Mouse (Mus musculus) forebrain, embryonic 14.5 days (tissue): ENCODE data around the gene Ulk4. TPM values are rescaled to one million over a fixed set of nuclear protein-coding genes. Genes with fewer than 3 reads are reported as not detected.
A peak's percentile ranks its signal among the peaks of the same experiment; 100 is the strongest.

Experiments
- ATAC-seq: fragments of 200-750 bp; cut with Nextera tagmentation; 2 replicates; pipeline ENCODE4 v1.8.0; 2017; ENCODE audit warnings: mild to moderate bottlenecking, moderate library complexity
- DNase-seq: peaks from one replicate; pipeline ENCODE4 v3.0.0-alpha.2; 2015; ENCODE audit warnings: low spot score
- H3K27ac ChIP-seq: fragments of 300-500 bp; sonication (generic); 2 replicates; pipeline ENCODE4 v1.5.1; 2014; ENCODE audit warnings: low read depth, mild to moderate bottlenecking, control low read depth, low read length, moderate library complexity
- H3K27me3 ChIP-seq: fragments of 300-500 bp; sonication (generic); replicated peaks from 2 replicates; pipeline ENCODE4 v1.6.1; 2014; ENCODE audit warnings: low read length, control low read depth, mixed read lengths; ENCODE audit not compliant: control insufficient read depth, insufficient read depth
- H3K36me3 ChIP-seq: fragments of 300-500 bp; sonication (generic); 2 replicates; pipeline ENCODE4 v1.6.1; 2014; ENCODE audit warnings: low read length, control low read depth; ENCODE audit not compliant: control insufficient read depth, insufficient read depth
- H3K4me1 ChIP-seq: fragments of 300-500 bp; sonication (generic); 2 replicates; pipeline ENCODE4 v1.6.1; 2014; ENCODE audit warnings: antibody characterized with exemption, low read length, control low read depth; ENCODE audit not compliant: control insufficient read depth, insufficient read depth
- H3K4me2 ChIP-seq: fragments of 300-500 bp; sonication (generic); 2 replicates; pipeline ENCODE4 v1.6.1; 2014; ENCODE audit warnings: mild to moderate bottlenecking, control low read depth, low read length
- H3K4me3 ChIP-seq: fragments of 300-500 bp; sonication (generic); 2 replicates; pipeline ENCODE4 v1.5.1; 2014; ENCODE audit warnings: low read depth, low read length, control low read depth
- H3K9ac ChIP-seq: fragments of 300-500 bp; sonication (generic); 2 replicates; pipeline ENCODE4 v1.6.1; 2014; ENCODE audit warnings: mild to moderate bottlenecking, low read length, control low read depth, moderate library complexity
- H3K9me3 ChIP-seq: fragments of 300-500 bp; sonication (generic); replicated peaks from 2 replicates; pipeline ENCODE4 v1.6.1; 2016; ENCODE audit warnings: low read length, control low read depth, mixed read lengths; ENCODE audit not compliant: control insufficient read depth
- WGBS: fragments of 180-500 bp; shearing (Covaris S2); extraction: QIAGEN DNeasy Blood & Tissue Kit; methylation state at CpG from one replicate; pipeline ENCODE4 v1.1.7; 2014; 5-methylcytosine and 5-hydroxymethylcytosine counted together
- polyA plus RNA-seq: library from polyadenylated mRNA; unstranded; fragments of >200 nt; fragmentation: Nextera tagmentation; extraction: Ambion mirVana; gene quantifications from 2 replicates; pipeline ENCODE4 v1.2.1, GENCODE M21; 2014

The Ulk4 gene
- polyA plus RNA-seq, 1 experiment from 2014 or later = 131 TPM

GRCm38 (mm10) chr9:120994223-120995155 is 282.5 kb downstream of the Ulk4 start:
- ATAC-seq (no peak), DNase-seq (no peak)
- Histone ChIP-seq H3K9me3 (no peaks in the 10 kb centered on the region), H3K27me3 (no peaks in the 10 kb centered on the region), H3K4me2 (no peak overlapping the region), H3K9ac (no peak overlapping the region), H3K4me3 (no peak overlapping the region), H3K4me1 (peaks cover 12% of the 10 kb centered on the region), H3K36me3 (no peaks in the 10 kb centered on the region), H3K27ac (no peak overlapping the region)
- WGBS = 72% methylated on average over 15 of the region's 15 CpGs

- DNase-seq (peak; percentile 39), ATAC-seq (no peak)
- Histone ChIP-seq H3K4me2 (no peak overlapping the region), H3K9ac (no peak overlapping the region), H3K9me3 (no peaks in the 10 kb centered on the region), H3K4me3 (no peak overlapping the region), H3K27me3 (no peaks in the 10 kb centered on the region), H3K36me3 (no peaks in the 10 kb centered on the region), H3K27ac (no peak overlapping the region), H3K4me1 (peaks cover 19% of the 10 kb centered on the region)
- WGBS = 63% methylated on average over 10 of the region's 10 CpGs
Measured at GRCm38 (mm10) chr9:120993004-120993403, 284.0 kb downstream of the Ulk4 start.

GRCm38 (mm10) chr9:120991801-120992200 is 285.2 kb downstream of the Ulk4 start:
- DNase-seq (no peak), ATAC-seq (no peak)
- Histone ChIP-seq H3K27me3 (no peaks in the 10 kb centered on the region), H3K36me3 (no peaks in the 10 kb centered on the region), H3K4me2 (no peak overlapping the region), H3K4me1 (peaks cover 22% of the 10 kb centered on the region), H3K9ac (no peak overlapping the region), H3K4me3 (no peak overlapping the region), H3K9me3 (no peaks in the 10 kb centered on the region), H3K27ac (no peak overlapping the region)
- 68% methylated on average over 2 of the region's 2 CpGs for WGBS

GRCm38 (mm10) chr9:120989806-120990700 is 286.9 kb downstream of the Ulk4 start:
- no peak overlapping the region for H3K9ac ChIP-seq
- no peak overlapping the region for H3K4me2 ChIP-seq

GRCm38 (mm10) chr9:120988088-120988487 is 288.9 kb downstream of the Ulk4 start:
- Histone ChIP-seq H3K9ac (no peak overlapping the region), H3K27me3 (no peaks in the 10 kb centered on the region), H3K27ac (peak overlapping the region; percentile 44), H3K4me2 (no peak overlapping the region), H3K4me1 (peaks cover 22% of the 10 kb centered on the region), H3K36me3 (no peaks in the 10 kb centered on the region), H3K9me3 (no peaks in the 10 kb centered on the region), H3K4me3 (no peak overlapping the region)
- DNase-seq (peak; percentile 43), ATAC-seq (peak; percentile 40; the same call in 1 of the 2 replicates)
- 44% methylated on average over 9 of the region's 9 CpGs for WGBS

More at GRCm38 (mm10) chr9:120989806-120990700, 286.9 kb downstream of the Ulk4 start:
- DNase-seq = peak; percentile 58
- no peaks in the 10 kb centered on the region for H3K27me3 ChIP-seq
- H3K9me3 ChIP-seq = no peaks in the 10 kb centered on the region
- 23% methylated on average over 15 of the region's 15 CpGs for WGBS
- peak; percentile 63 for ATAC-seq
- H3K27ac ChIP-seq = peak overlapping the region; percentile 60; the same call in 1 of the 2 replicates
- no peak overlapping the region for H3K4me3 ChIP-seq
- H3K4me1 ChIP-seq = peaks cover 22% of the 10 kb centered on the region
- H3K36me3 ChIP-seq = no peaks in the 10 kb centered on the region

- WGBS = 85% methylated on average over 4 of the region's 4 CpGs
- H3K4me1 ChIP-seq = peaks cover 22% of the 10 kb centered on the region
- no peak overlapping the region for H3K27ac ChIP-seq
- H3K27me3 ChIP-seq = no peaks in the 10 kb centered on the region
- H3K4me2 ChIP-seq = no peak overlapping the region
- DNase-seq (no peak), ATAC-seq (no peak)
- no peaks in the 10 kb centered on the region for H3K36me3 ChIP-seq
- H3K9ac ChIP-seq = no peak overlapping the region
- H3K4me3 ChIP-seq = no peak overlapping the region
- no peaks in the 10 kb centered on the region for H3K9me3 ChIP-seq
Measured at GRCm38 (mm10) chr9:120986994-120987393, 290.0 kb downstream of the Ulk4 start.

- WGBS = 96% methylated on average over 3 of the region's 3 CpGs
- no peak overlapping the region for H3K27ac ChIP-seq
- no peak overlapping the region for H3K4me3 ChIP-seq
- DNase-seq (no peak), ATAC-seq (no peak)
- H3K9ac ChIP-seq = no peak overlapping the region
- H3K4me1 ChIP-seq = peaks cover 22% of the 10 kb centered on the region
- no peaks in the 10 kb centered on the region for H3K9me3 ChIP-seq
- no peaks in the 10 kb centered on the region for H3K36me3 ChIP-seq
- H3K4me2 ChIP-seq = no peak overlapping the region
- H3K27me3 ChIP-seq = no peaks in the 10 kb centered on the region
Measured at GRCm38 (mm10) chr9:120986255-120986654, 290.7 kb downstream of the Ulk4 start.

- Histone ChIP-seq H3K4me2 (no peak overlapping the region), H3K36me3 (no peaks in the 10 kb centered on the region), H3K4me3 (no peak overlapping the region), H3K27me3 (no peaks in the 10 kb centered on the region), H3K9ac (no peak overlapping the region), H3K27ac (no peak overlapping the region), H3K4me1 (peaks cover 22% of the 10 kb centered on the region), H3K9me3 (no peaks in the 10 kb centered on the region)
- ATAC-seq (no peak), DNase-seq (no peak)
- WGBS = 96% methylated on average over 5 of the region's 5 CpGs
Measured at GRCm38 (mm10) chr9:120985524-120985923, 291.5 kb downstream of the Ulk4 start.
